Mouse (Mus musculus): ENCODE measurements around the gene Hdgfl2. TPM values are rescaled to one million over a fixed set of nuclear protein-coding genes. Genes with fewer than 3 reads are reported as not detected.

Hdgfl2 gene
- total and polyA plus RNA-seq, 2 experiments: 13.8 to 29.0 TPM

DNA sequence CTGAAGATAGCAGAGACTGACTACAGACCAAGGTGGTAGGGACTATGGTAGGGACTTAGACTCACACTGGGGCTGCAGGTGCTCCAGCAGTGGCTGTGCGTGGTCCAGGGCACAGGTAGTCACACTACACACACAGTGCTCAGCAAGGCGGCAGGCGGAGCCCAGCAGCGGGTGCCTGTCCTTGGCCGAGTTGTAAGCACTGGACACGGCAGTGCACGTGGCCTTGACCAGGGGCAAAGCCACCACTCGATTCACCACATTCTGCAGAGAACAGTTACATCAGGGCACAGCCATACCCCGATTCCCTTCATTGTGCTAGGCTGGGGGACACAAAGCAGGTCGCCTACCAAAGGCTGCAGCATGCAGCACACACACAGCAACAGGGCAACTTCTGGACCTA is 36.8 kb downstream of the Hdgfl2 start:
- Histone ChIP-seq H3K4me3 (ENCODE audit: insufficient read depth, low read depth, low read length) (peak overlapping the region; percentile 57), H3K4me1 (ENCODE audit: control insufficient read depth, insufficient read depth, low read length) (peaks cover 27% of the 10 kb centered on the region), H3K79me2 (ENCODE audit: control insufficient read depth, insufficient read depth, low read length) (peaks cover 5% of the 10 kb centered on the region; the same call in 1 of the 2 replicates), H3K27me3 (ENCODE audit: control insufficient read depth, insufficient read depth, low read length) (no peaks in the 10 kb centered on the region), H3K9ac (ENCODE audit: low read depth, low read length) (peak overlapping the region; percentile 67), H3K36me3 (ENCODE audit: control insufficient read depth, insufficient read depth, low read length) (peaks cover 6% of the 10 kb centered on the region; the same call in 1 of the 2 replicates), H3K27ac (replicated peaks; ENCODE audit: insufficient read depth, low read depth, low read length) (peak overlapping the region; percentile 85)
- 23% methylated on average over 10 of the region's 10 CpGs for WGBS
- peak; percentile 88 for DNase-seq (ENCODE audit: extremely low read depth, low read depth, low spot score)
- no peak for TF ChIP-seq CTCF (IDR thresholded peaks at IDR 0.05; ENCODE audit: low read depth, low read length)
- no peak for TF ChIP-seq POLR2A (IDR thresholded peaks at IDR 0.05; ENCODE audit: extremely low read depth, insufficient read depth, low read length)

DNA sequence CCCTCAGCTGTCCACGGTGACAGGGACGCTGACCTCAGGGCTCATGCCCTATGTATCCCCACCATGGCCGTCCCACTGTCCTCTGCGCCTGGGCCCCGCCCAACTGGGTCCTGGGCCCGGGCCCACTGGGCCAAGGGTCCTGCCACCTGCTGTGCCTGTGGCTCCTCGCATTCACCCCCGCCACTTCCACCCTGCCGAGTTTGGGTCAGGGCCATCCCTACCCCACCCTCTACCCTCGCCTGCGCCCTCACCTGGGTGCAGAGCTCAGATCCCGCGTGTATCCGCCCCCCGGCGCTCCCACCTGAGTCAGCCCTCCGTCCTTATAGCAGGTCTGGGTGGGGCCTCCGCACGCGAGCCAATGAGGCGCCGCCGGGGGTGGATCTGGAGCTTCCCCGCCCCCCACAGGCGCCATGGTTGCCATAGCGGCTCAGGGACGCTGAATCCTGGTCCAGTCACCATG is 37.8 kb downstream of the Hdgfl2 start, which contains the start of gene Plin5:
Gene Plin5 (minus strand): TSS at position 346 of the 460 bp plus-strand sequence.
- H3K4me3 ChIP-seq (ENCODE audit: insufficient read depth, low read depth, low read length): peak within 1 kb of the TSS; percentile 57
- H3K27ac ChIP-seq (replicated peaks; ENCODE audit: insufficient read depth, low read depth, low read length): peak within 1 kb of the TSS; percentile 85
- WGBS: 4% methylated on average over 27 of the region's 27 CpGs
- peaks cover 5% of the 10 kb centered on the region; the same call in 1 of the 2 replicates for H3K79me2 ChIP-seq (ENCODE audit: control insufficient read depth, insufficient read depth, low read length)
- peaks cover 4% of the 10 kb centered on the region; the same call in 1 of the 2 replicates for H3K36me3 ChIP-seq (ENCODE audit: control insufficient read depth, insufficient read depth, low read length)
- no peak for TF ChIP-seq CTCF (IDR thresholded peaks at IDR 0.05; ENCODE audit: low read depth, low read length)
- peak; percentile 95 for TF ChIP-seq POLR2A (IDR thresholded peaks at IDR 0.05; ENCODE audit: extremely low read depth, insufficient read depth, low read length)
- H3K9ac ChIP-seq (ENCODE audit: low read depth, low read length): peak within 1 kb of the TSS; percentile 67
- H3K4me1 ChIP-seq (ENCODE audit: control insufficient read depth, insufficient read depth, low read length): peaks cover 29% of the 10 kb centered on the region
- H3K27me3 ChIP-seq (ENCODE audit: control insufficient read depth, insufficient read depth, low read length): no peaks in the 10 kb centered on the region
- DNase-seq (ENCODE audit: extremely low read depth, low read depth, low spot score): peak; percentile 89

DNA sequence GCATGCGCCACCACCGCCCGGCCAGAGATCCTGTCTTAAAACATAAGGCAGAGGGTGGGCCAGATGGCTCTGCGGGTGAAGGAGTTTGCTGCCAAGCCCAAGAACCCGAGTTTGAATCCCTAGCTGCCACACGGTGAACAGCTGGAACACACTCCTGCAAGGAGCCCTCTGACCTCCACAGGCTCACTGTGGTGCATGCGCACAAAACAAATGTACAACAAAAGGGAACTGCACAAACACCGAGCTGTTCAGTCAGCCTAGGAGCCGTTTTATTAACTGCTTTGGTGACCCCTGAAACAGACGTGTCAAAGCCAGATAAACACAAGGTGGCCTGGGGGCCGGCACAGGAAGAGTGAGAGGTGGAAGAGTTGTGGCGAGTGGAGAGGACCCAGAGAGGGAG is 40.0 kb downstream of the Hdgfl2 start:
- peak overlapping the region; percentile 92 for H3K9ac ChIP-seq (ENCODE audit: low read depth, low read length)
- TF ChIP-seq CTCF (IDR thresholded peaks at IDR 0.05; ENCODE audit: low read depth, low read length) (no peak), POLR2A (IDR thresholded peaks at IDR 0.05; ENCODE audit: extremely low read depth, insufficient read depth, low read length) (no peak)
- H3K27me3 ChIP-seq (ENCODE audit: control insufficient read depth, insufficient read depth, low read length): no peaks in the 10 kb centered on the region
- peaks cover 4% of the 10 kb centered on the region; the same call in 1 of the 2 replicates for H3K36me3 ChIP-seq (ENCODE audit: control insufficient read depth, insufficient read depth, low read length)
- 30% methylated on average over 12 of the region's 12 CpGs for WGBS
- peak; percentile 77 for DNase-seq (ENCODE audit: extremely low read depth, low read depth, low spot score)
- peak overlapping the region; percentile 95 for H3K27ac ChIP-seq (replicated peaks; ENCODE audit: insufficient read depth, low read depth, low read length)
- H3K4me3 ChIP-seq (ENCODE audit: insufficient read depth, low read depth, low read length): peak overlapping the region; percentile 86
- H3K79me2 ChIP-seq (ENCODE audit: control insufficient read depth, insufficient read depth, low read length): peaks cover 10% of the 10 kb centered on the region; the same call in 1 of the 2 replicates
- H3K4me1 ChIP-seq (ENCODE audit: control insufficient read depth, insufficient read depth, low read length): peaks cover 25% of the 10 kb centered on the region

DNA sequence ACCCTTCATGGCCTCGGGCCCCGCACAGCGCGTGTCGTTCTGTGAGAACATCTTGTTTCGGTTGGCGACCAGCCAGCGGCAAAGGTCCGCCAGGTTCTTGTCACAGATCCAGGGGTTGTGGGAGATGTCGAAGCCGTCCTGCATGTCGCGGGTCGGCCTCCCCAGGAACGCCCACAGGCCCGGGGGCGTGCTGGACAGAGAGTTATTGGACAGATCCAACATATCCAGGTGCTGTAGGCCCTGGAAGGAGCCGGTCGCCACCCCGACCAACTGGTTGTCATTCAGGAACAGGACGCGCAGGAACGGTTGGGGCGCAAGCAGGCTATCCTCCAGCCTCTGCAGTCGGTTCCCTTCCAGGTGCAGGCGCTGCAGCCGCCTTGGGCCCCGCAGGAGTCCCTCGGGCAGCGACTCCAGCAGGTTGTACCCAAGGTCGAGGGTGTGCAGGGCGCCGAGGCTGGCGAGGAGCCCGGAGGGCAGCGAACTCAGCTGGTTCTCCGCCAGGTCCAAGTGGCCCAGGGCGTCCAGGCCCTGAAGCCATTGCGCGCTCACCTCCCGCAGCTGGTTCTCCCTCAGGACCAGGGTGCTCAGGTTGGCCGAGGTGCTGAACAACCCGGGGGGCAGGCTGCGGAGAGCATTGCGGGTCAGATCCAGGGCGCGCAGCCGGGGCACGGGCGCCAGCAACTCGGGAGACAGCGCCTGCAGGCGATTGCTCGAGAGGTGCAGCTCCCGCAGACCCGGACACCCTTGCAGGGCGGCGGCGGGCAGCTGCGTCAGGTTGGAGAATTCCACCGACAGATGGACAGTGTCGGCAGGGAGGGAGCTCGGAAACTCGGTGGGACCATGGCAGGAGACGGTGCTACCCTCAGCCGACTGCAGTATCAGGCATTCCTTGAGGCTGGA is 40.8 kb downstream of the Hdgfl2 start:
- Histone ChIP-seq H3K79me2 (ENCODE audit: control insufficient read depth, insufficient read depth, low read length) (peaks cover 10% of the 10 kb centered on the region; the same call in 1 of the 2 replicates), H3K36me3 (ENCODE audit: control insufficient read depth, insufficient read depth, low read length) (no peaks in the 10 kb centered on the region), H3K4me3 (ENCODE audit: insufficient read depth, low read depth, low read length) (peak overlapping the region; percentile 86), H3K27me3 (ENCODE audit: control insufficient read depth, insufficient read depth, low read length) (no peaks in the 10 kb centered on the region), H3K27ac (replicated peaks; ENCODE audit: insufficient read depth, low read depth, low read length) (peak overlapping the region; percentile 95), H3K4me1 (ENCODE audit: control insufficient read depth, insufficient read depth, low read length) (peaks cover 21% of the 10 kb centered on the region), H3K9ac (ENCODE audit: low read depth, low read length) (peak overlapping the region; percentile 92)
- DNase-seq (ENCODE audit: extremely low read depth, low read depth, low spot score): peak; percentile 84
- TF ChIP-seq POLR2A (IDR thresholded peaks at IDR 0.05; ENCODE audit: extremely low read depth, insufficient read depth, low read length) (peak; percentile 35; the same call in 1 of the 2 replicates), CTCF (IDR thresholded peaks at IDR 0.05; ENCODE audit: low read depth, low read length) (no peak)
- WGBS: 3% methylated on average over 66 of the region's 66 CpGs

DNA sequence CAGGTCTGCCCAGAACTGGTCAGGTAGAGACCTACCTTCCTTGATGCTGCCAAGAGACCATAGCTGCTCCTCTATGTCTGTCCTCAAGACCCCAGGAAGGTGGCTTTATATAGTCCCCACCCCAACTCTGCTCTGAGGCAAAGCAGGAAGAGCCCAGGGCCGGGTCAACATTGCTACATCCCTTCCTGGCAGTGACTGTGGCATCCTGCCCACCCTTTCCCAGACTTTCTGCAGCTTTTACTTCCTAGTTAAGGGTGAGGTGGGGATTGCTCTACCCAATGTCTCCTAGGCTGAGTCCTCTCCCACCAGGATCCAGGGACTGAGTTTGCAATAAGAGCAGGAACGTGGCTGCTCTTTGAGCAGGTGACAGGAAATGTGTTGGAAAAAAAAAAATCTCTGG is 42.4 kb downstream of the Hdgfl2 start, which contains the start of gene Lrg1:
Gene Lrg1 (minus strand): TSS at position 176 of the 400 bp plus-strand sequence.
- no peak for TF ChIP-seq POLR2A (IDR thresholded peaks at IDR 0.05; ENCODE audit: extremely low read depth, insufficient read depth, low read length)
- TF ChIP-seq CTCF (IDR thresholded peaks at IDR 0.05; ENCODE audit: low read depth, low read length): no peak
- WGBS: 8% methylated on average over 2 of the region's 2 CpGs
- Histone ChIP-seq H3K36me3 (ENCODE audit: control insufficient read depth, insufficient read depth, low read length) (no peaks in the 10 kb centered on the region), H3K4me1 (ENCODE audit: control insufficient read depth, insufficient read depth, low read length) (peaks cover 13% of the 10 kb centered on the region), H3K27me3 (ENCODE audit: control insufficient read depth, insufficient read depth, low read length) (no peaks in the 10 kb centered on the region), H3K9ac (ENCODE audit: low read depth, low read length) (peak within 1 kb of the TSS; percentile 92), H3K79me2 (ENCODE audit: control insufficient read depth, insufficient read depth, low read length) (peaks cover 10% of the 10 kb centered on the region; the same call in 1 of the 2 replicates), H3K27ac (replicated peaks; ENCODE audit: insufficient read depth, low read depth, low read length) (peak within 1 kb of the TSS; percentile 95), H3K4me3 (ENCODE audit: insufficient read depth, low read depth, low read length) (peak within 1 kb of the TSS; percentile 86)
- DNase-seq (ENCODE audit: extremely low read depth, low read depth, low spot score): peak; percentile 84
